Mouse (Mus musculus) activated CD4-positive, CD25-positive, alpha-beta regulatory T cell, adult 4 months (primary cell): ENCODE data around the gene Mapk10. TPM values are rescaled to one million over a fixed set of nuclear protein-coding genes. Genes with fewer than 3 reads are reported as not detected.

Source experiments
- ATAC-seq: one replicate; pipeline ENCODE4 v1.8.0; 2017
- polyA plus RNA-seq, 2 experiments: library from polyadenylated mRNA; unstranded; fragments of 100-300 nt; shearing (Covaris generic); gene quantifications; one replicate each; pipeline ENCODE4 v1.2.1; 2017

Gene Mapk10
- polyA plus RNA-seq, 2 experiments from 2014 or later, result 0.07 TPM; not detected in 1

GRCm38 (mm10) chr5:103161574-103161973 lies 49.6 kb downstream of the Mapk10 start:
- ATAC-seq, result no peak

GRCm38 (mm10) chr5:103161196-103161540 lies 50.0 kb downstream of the Mapk10 start:
- ATAC-seq, result no peak

- ATAC-seq, result no peak
Measured at GRCm38 (mm10) chr5:103160314-103161195, 50.6 kb downstream of the Mapk10 start.

GRCm38 (mm10) chr5:103140935-103141334 lies 70.2 kb downstream of the Mapk10 start:
- ATAC-seq, result no peak

DNA sequence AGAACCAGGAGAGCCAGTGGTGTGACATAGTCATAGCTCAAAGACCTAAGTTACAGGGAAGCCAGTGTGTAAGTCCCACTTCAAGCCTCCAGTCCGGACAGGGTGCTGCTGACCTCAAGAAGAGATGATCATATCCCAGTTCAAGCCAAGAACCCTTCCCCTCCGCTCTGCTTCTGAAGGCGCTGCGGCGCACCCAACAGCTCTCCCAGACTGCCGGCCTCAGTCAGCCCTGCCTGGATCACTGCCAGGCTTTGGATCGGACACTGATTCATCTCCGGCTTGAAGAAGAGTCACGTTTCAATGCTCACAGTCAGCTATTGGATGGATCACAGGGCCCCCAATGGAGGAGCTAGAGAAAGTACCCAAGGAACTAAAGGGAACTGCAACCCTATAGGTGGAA lies 76.3 kb downstream of the Mapk10 start:
- ATAC-seq, result no peak

DNA sequence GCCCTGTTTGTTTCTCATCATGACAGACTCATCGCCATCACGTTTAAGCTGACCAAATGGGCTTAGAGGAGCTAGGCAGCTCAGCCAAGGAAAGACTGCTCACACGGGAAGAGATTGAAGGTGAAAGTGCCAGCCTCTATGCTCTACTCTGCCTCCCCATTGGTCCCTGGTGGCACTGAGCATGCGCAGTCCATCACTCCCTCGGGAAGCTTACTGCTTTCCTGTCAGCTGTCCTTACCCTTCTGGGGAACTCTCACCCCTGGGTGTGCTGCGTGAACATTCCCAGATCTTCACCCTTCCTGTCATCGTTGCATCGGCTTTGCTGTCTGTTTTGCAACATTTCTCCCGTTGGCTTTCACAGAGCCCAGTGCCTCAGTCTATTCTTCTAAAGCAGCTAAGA lies 77.5 kb downstream of the Mapk10 start:
- no peak for ATAC-seq

GRCm38 (mm10) chr5:103132814-103133213 lies 78.3 kb downstream of the Mapk10 start:
- ATAC-seq, result no peak

GRCm38 (mm10) chr5:103119618-103120017 lies 91.5 kb downstream of the Mapk10 start:
- ATAC-seq, result no peak

- ATAC-seq, result no peak
Measured at GRCm38 (mm10) chr5:103115571-103115970, 95.6 kb downstream of the Mapk10 start.

DNA sequence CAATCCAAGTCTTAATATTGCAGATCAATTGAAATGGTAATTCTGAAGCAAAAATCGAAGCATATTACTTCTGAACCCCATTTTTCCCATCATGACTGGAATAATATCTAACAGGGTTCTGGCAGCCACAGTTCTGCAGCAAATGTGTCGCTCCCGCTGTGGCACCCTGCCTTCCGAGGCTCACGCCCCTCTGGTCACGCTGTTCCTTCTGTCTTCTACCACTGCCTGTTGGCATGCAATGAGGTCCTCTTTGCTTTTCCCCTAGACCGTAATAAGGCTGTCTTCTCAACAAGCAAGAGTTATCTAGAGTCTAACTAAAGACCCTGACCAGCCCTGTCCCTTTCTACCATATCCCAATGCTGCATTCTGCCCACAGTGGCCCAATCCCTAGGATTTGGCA lies 98.7 kb downstream of the Mapk10 start:
- no peak for ATAC-seq

- ATAC-seq, result no peak
Measured at GRCm38 (mm10) chr5:103109409-103109808, 101.7 kb downstream of the Mapk10 start.

DNA sequence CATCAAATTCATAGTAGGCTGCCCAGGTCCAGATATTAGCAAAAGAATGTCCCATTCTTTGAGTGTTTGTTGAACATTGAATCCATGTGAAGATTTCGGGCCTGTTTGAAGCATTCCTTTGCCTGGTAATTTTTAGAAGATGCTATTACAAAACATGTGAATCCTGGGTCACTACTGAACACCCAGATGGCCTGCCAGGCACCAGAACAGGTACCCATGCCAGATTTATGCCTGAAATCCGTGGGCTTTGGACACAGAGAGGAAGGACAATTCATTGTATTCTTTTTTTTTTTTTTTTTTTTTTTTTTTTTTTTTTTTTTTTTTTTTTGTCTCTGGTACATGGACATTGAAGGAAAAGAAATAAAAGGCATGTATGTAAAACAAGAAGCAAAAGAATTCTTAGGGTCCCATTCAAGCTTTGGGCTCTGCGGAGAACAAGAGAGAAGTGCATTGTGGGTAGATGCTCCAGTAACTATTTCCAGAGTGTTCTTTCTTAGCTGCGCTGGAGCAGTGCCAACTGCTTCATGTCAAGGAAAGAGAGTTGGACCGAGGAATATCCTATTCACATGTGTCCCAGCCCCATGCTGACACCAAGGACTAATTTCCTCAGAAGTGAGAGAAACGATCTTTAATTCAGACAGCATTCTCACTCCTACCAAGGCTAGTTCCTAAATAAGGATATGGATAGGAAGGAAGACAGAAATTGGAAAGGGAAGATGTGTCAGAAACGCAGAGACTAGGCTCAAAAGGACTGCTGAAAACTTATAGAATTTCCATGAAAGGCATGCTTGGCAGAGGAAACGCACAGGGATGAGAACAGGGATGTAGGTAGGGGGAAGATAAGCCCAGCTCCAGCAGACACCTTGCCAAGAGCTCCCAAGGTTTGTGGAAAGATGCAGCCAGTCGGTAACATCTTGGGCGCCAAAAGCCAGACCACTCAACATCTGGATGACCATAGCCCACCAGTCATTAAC lies 105.4 kb downstream of the Mapk10 start:
- no peak for ATAC-seq

- ATAC-seq, result no peak
Measured at GRCm38 (mm10) chr5:103104082-103104481, 107.1 kb downstream of the Mapk10 start.

GRCm38 (mm10) chr5:103102876-103103393 lies 108.2 kb downstream of the Mapk10 start:
- no peak for ATAC-seq

DNA sequence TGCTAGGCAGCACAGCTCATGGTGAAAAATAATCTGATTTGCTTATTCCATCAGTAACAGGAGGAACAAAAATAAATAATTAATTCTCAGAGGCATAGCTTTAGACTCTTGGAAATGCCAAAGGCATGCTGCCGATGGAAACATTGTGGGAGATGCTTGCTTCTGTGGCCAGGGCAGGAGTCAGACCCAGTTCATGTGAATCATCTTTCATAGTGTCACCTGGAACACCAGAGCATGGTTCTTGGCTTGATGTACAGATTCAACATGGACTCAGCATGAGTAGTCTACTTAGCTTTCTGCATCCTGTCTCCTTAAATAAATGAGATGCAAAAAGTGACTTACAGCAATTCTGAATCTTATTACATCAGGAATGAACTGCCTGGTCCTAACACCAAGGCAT lies 109.0 kb downstream of the Mapk10 start:
- no peak for ATAC-seq

GRCm38 (mm10) chr5:103094166-103094565 lies 117.0 kb downstream of the Mapk10 start:
- ATAC-seq, result no peak

- no peak for ATAC-seq
Measured at GRCm38 (mm10) chr5:103085844-103086243, 125.3 kb downstream of the Mapk10 start.

GRCm38 (mm10) chr5:103075451-103075850 lies 135.7 kb downstream of the Mapk10 start:
- ATAC-seq, result no peak

DNA sequence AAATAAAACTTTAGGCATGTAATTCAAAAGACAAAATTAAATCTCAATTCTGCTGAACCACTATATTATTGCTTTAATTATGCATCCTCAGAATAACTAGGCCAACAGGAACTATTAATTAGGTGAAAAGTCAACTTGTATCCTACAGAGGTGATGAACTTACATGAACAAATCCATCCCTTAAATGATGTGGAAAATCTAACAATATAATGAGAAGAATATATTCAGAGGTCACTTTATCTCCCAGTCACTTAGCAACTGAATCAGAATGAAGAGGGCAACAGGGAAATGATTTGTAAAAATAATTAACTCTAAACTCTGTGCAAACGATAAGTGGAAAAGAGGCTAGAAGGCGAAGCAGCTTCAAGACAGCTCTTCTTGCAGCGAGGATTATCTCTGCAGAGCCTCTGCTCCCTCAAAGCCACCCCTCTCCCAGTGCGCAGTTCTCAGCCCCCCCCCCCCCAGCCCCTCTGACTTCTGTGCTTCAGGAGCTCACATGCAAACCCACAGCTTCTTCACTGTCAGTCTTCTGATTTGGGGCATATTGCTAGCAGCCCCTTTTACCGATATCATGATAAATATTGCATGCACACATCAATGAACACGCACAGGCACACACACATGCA lies 138.8 kb downstream of the Mapk10 start:
- no peak for ATAC-seq

GRCm38 (mm10) chr5:103071006-103071612 lies 140.0 kb downstream of the Mapk10 start:
- no peak for ATAC-seq

- ATAC-seq, result no peak
Measured at GRCm38 (mm10) chr5:103050319-103050916, 160.7 kb downstream of the Mapk10 start.

GRCm38 (mm10) chr5:103048011-103048410 lies 163.1 kb downstream of the Mapk10 start:
- ATAC-seq, result no peak
